Mouse (Mus musculus) liver, embryonic 16.5 days (tissue): ENCODE data around the gene Wdr46. TPM values are rescaled to one million over a fixed set of nuclear protein-coding genes. Genes with fewer than 3 reads are reported as not detected.
"Not testable (repeated sequence)": the region's sequence is repeated elsewhere in the genome, so short reads cannot be mapped to it uniquely, and the experiment has no call there.

ENCODE experiments used
- ATAC-seq: fragments of 200-750 bp; cut with Nextera tagmentation; 2 replicates; pipeline ENCODE4 v1.8.0; 2017; ENCODE audit warnings: low read depth, mild to moderate bottlenecking, moderate number of reproducible peaks, moderate library complexity
- H3K27ac ChIP-seq: fragments of 300-500 bp; sonication (generic); 2 replicates; pipeline ENCODE4 v1.5.1; 2014; ENCODE audit warnings: mild to moderate bottlenecking, low read length
- H3K27me3 ChIP-seq: fragments of 300-500 bp; sonication (generic); 2 replicates; pipeline ENCODE4 v1.6.1; 2014; ENCODE audit warnings: low read depth, low read length, mixed read lengths; ENCODE audit not compliant: control insufficient read depth, insufficient read depth
- H3K36me3 ChIP-seq: fragments of 300-500 bp; sonication (generic); 2 replicates; pipeline ENCODE4 v1.6.1; 2014; ENCODE audit warnings: mild to moderate bottlenecking; ENCODE audit not compliant: control insufficient read depth, insufficient read depth
- H3K4me1 ChIP-seq: fragments of 300-500 bp; sonication (generic); 2 replicates; pipeline ENCODE4 v1.6.1; 2014; ENCODE audit warnings: low read depth, low read length, mixed read lengths; ENCODE audit not compliant: control insufficient read depth
- H3K4me2 ChIP-seq: fragments of 300-500 bp; sonication (generic); 2 replicates; pipeline ENCODE4 v1.6.1; 2014; ENCODE audit warnings: low read depth, low read length, mixed read lengths
- H3K4me3 ChIP-seq: fragments of 300-500 bp; sonication (generic); 2 replicates; pipeline ENCODE4 v1.5.1; 2014; ENCODE audit warnings: low read depth, mild to moderate bottlenecking, low read length
- H3K9ac ChIP-seq: fragments of 300-500 bp; sonication (generic); 2 replicates; pipeline ENCODE4 v1.6.1; 2014; ENCODE audit warnings: low read depth, low read length
- H3K9me3 ChIP-seq: fragments of 300-500 bp; sonication (generic); replicated peaks from 2 replicates; pipeline ENCODE4 v1.6.1; 2016; ENCODE audit warnings: low read length; ENCODE audit not compliant: control insufficient read depth
- WGBS: fragments of 180-500 bp; shearing (Covaris S2); extraction: QIAGEN DNeasy Blood & Tissue Kit; methylation state at CpG from one replicate; pipeline ENCODE4 v1.1.7; 2014; ENCODE audit not compliant: insufficient replicate concordance; 5-methylcytosine and 5-hydroxymethylcytosine counted together
- polyA plus RNA-seq: library from polyadenylated mRNA; unstranded; fragments of >200 nt; fragmentation: Nextera tagmentation; extraction: Ambion mirVana; gene quantifications from 2 replicates; pipeline ENCODE4 v1.2.1, GENCODE M21; 2015

Gene Wdr46
- polyA plus RNA-seq, 1 experiment from 2014 or later = 12.2 TPM

GRCm38 (mm10) chr17:33995651-33996050 is 55.2 kb downstream of the Wdr46 start:
- Histone ChIP-seq H3K27me3 (peaks cover 11% of the 10 kb centered on the region), H3K36me3 (no peaks in the 10 kb centered on the region), H3K4me1 (peaks cover 4% of the 10 kb centered on the region; the same call in 1 of the 2 replicates), H3K27ac (no peak overlapping the region), H3K4me2 (no peak overlapping the region), H3K9me3 (no peaks in the 10 kb centered on the region), H3K9ac (no peak overlapping the region), H3K4me3 (no peak overlapping the region)
- no peak for ATAC-seq
- WGBS = 43% methylated on average over 3 of the region's 3 CpGs

DNA sequence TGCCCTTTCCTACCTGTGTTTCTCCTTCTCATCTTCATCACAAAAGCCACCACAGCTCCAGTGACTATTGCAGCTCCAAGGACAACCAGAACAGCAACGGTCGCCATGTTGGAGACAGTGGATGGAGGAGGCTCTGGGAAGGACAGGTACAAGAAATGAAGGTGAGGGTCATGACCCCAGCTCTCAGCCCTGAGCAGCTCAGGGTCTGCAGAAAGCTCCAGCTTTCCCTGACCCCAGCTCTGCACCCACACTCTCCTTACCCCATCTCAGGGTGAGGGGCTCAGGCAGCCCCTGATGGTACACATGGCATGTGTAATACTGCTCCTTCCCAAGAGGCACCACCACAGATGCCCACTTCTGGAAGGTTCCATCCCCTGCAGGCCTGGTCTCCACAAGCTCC is 56.6 kb downstream of the Wdr46 start:
- not testable (repeated sequence) for H3K4me3 ChIP-seq, H3K27ac ChIP-seq, H3K4me2 ChIP-seq, H3K9ac ChIP-seq, ATAC-seq, H3K4me1 ChIP-seq, H3K9me3 ChIP-seq, H3K36me3 ChIP-seq
- 80% methylated on average over 2 of the region's 2 CpGs for WGBS
- peaks cover 11% of the 10 kb centered on the region for H3K27me3 ChIP-seq

DNA sequence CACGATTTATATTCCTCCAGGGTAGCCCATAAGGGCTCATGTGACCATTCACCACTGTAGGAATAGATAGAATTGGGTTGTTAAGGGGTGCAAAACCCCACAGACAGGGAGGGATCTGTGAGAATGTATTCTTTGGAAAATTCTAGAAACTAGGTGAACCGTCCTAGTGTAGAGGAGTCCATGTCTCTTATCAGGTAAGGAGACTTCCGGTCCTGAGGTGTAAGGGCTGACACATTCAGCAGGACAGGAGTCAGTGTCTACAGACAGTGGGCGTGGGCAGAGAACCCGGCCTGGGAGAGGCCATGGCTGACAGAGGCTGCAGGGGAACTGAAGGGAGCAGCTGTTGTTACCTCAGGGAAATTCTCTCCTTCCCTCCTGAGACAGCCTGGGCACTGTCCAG is 58.2 kb downstream of the Wdr46 start:
- H3K4me1 ChIP-seq, H3K4me2 ChIP-seq, H3K36me3 ChIP-seq, H3K4me3 ChIP-seq, H3K9ac ChIP-seq, H3K27ac ChIP-seq, H3K9me3 ChIP-seq, ATAC-seq: not testable (repeated sequence)
- 27% methylated on average over 5 of the region's 5 CpGs for WGBS
- H3K27me3 ChIP-seq = peaks cover 11% of the 10 kb centered on the region

Other genes starting within 250 kb of the Wdr46 start
- gene March2, start 222.0 kb upstream of the Wdr46 start, polyA plus RNA-seq = 256 and 281 TPM in 2 replicates
- gene Rab11b, start 180.1 kb upstream of the Wdr46 start, polyA plus RNA-seq = 107 and 115 TPM in 2 replicates
- 29.3 and 29.6 TPM in 2 replicates for gene Angptl4, start 158.8 kb upstream of the Wdr46 start, polyA plus RNA-seq
- 10.0 and 13.7 TPM in 2 replicates for gene Kank3, start 130.1 kb upstream of the Wdr46 start, polyA plus RNA-seq
- gene Rps28, start 116.1 kb upstream of the Wdr46 start, polyA plus RNA-seq = 389 and 463 TPM in 2 replicates
- 243 and 245 TPM in 2 replicates for gene Ndufa7, start 116.1 kb upstream of the Wdr46 start, polyA plus RNA-seq
- gene Cd320, start 97.6 kb upstream of the Wdr46 start, polyA plus RNA-seq = 11.9 and 12.1 TPM in 2 replicates
- not detected in 2 replicates for gene Gm7029, start 66.8 kb upstream of the Wdr46 start, polyA plus RNA-seq
- 5.8 and 6.1 TPM in 2 replicates for gene Kifc1, start 50.0 kb upstream of the Wdr46 start, polyA plus RNA-seq
- gene Platr17, start 35.5 kb upstream of the Wdr46 start, polyA plus RNA-seq = 0.21 and 0.54 TPM in 2 replicates
- gene Daxx, start 31.2 kb upstream of the Wdr46 start, polyA plus RNA-seq = 18.6 and 19.6 TPM in 2 replicates
- 31.0 and 34.6 TPM in 2 replicates for gene Tapbp, start 24.8 kb upstream of the Wdr46 start, polyA plus RNA-seq
- 7.8 and 9.1 TPM in 2 replicates for gene Zbtb22, start 24.8 kb upstream of the Wdr46 start, polyA plus RNA-seq
- 7.8 and 9.0 TPM in 2 replicates for gene Rgl2, start 11.1 kb upstream of the Wdr46 start, polyA plus RNA-seq
- 83.8 and 96.4 TPM in 2 replicates for gene Pfdn6, start 317 bp upstream of the Wdr46 start, polyA plus RNA-seq
- gene B3galt4, start 10.8 kb downstream of the Wdr46 start, polyA plus RNA-seq = 2.2 and 2.3 TPM in 2 replicates
- 21.3 and 21.9 TPM in 2 replicates for gene Vps52, start 15.2 kb downstream of the Wdr46 start, polyA plus RNA-seq
- 904 and 1,002 TPM in 2 replicates for gene Rps18, start 15.3 kb downstream of the Wdr46 start, polyA plus RNA-seq
- 126 and 139 TPM in 2 replicates for gene H2-K1, start 59.7 kb downstream of the Wdr46 start, polyA plus RNA-seq
- 3.2 and 4.0 TPM in 2 replicates for gene Ring1, start 84.0 kb downstream of the Wdr46 start, polyA plus RNA-seq
- 30.1 and 32.2 TPM in 2 replicates for gene H2-Ke6, start 87.4 kb downstream of the Wdr46 start, polyA plus RNA-seq
- 58.8 and 59.8 TPM in 2 replicates for gene Slc39a7, start 91.0 kb downstream of the Wdr46 start, polyA plus RNA-seq
- gene Rxrb, start 91.2 kb downstream of the Wdr46 start, polyA plus RNA-seq = 14.7 and 15.7 TPM in 2 replicates
- 0.26 and 0.27 TPM in 2 replicates for gene Col11a2, start 98.8 kb downstream of the Wdr46 start, polyA plus RNA-seq
- 0.43 and 0.57 TPM in 2 replicates for gene H2-Oa, start 151.7 kb downstream of the Wdr46 start, polyA plus RNA-seq
- 5.3 and 5.5 TPM in 2 replicates for gene H2-DMa, start 178.9 kb downstream of the Wdr46 start, polyA plus RNA-seq
- 32.0 and 35.8 TPM in 2 replicates for gene Brd2, start 182.0 kb downstream of the Wdr46 start, polyA plus RNA-seq
- 0.74 and 1.0 TPM in 2 replicates for gene H2-DMb2, start 202.6 kb downstream of the Wdr46 start, polyA plus RNA-seq
- 1.3 and 1.5 TPM in 2 replicates for gene H2-DMb1, start 212.4 kb downstream of the Wdr46 start, polyA plus RNA-seq
- gene Tap1, start 246.9 kb downstream of the Wdr46 start, polyA plus RNA-seq = 3.8 and 4.2 TPM in 2 replicates
- gene Psmb9, start 247.1 kb downstream of the Wdr46 start, polyA plus RNA-seq = 9.6 and 9.7 TPM in 2 replicates